Mouse (Mus musculus): ENCODE measurements around the gene Cyb5rl. TPM values are rescaled to one million over a fixed set of nuclear protein-coding genes. Genes with fewer than 3 reads are reported as not detected.

The Cyb5rl gene
- total RNA-seq (2023; ENCODE audit: inconsistent age) = 9.5 to 14.0 TPM (median 10.8 TPM) in 4 replicates

GRCm38 (mm10) chr4:107066252-107067124 lies at the start of gene Cyb5rl, which contains the start of gene Mrpl37:
TSS of gene Cyb5rl (plus strand) at chr4:107066988.
TSS of gene Mrpl37 (minus strand) at chr4:107066868.

DNA sequence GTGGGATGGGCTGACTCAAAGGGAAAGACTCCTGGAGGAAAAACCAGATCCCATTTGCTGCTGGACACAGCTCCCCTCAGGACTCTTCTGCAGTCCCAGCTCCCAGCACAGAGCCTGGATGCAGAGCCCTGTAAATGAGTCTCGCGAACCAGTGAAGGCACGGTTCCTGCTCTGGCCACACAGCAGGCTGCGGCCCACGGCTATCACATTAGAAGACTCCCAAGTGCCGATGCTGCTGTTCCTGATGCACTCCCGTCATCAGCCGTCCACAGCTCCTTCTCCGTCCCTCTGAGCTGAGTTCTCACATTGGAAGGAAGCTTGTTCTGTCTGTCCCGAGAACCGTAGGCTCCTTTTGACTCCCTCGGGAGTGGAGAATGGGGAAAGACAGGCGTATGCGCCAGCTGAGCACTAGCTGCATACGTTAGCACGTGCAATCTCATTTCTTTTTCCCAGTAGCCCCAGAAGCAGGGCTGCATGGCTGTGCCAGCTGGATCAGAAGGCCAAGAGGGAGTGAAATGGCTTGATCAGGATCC lies 30.1 kb downstream of the Cyb5rl start, which contains the start of gene Cdcp2:
Cdcp2 (plus strand) TSS at position 51 of the 533 bp plus-strand sequence.

Other genes starting within 250 kb of the Cyb5rl start
- 33.4 to 38.9 TPM (median 37.1 TPM) in 4 replicates for gene Ssbp3, start 156.3 kb upstream of the Cyb5rl start, total RNA-seq (2023; ENCODE audit: inconsistent age)
- 68.1 to 71.2 TPM (median 69.9 TPM) in 4 replicates for gene Mrpl37, start 120 bp upstream of the Cyb5rl start, total RNA-seq (2023; ENCODE audit: inconsistent age)
- gene Cdcp2, start 29.9 kb downstream of the Cyb5rl start, total RNA-seq (2023; ENCODE audit: inconsistent age) = not detected in 4 replicates
- gene Tmem59, start 111.4 kb downstream of the Cyb5rl start, total RNA-seq (2023; ENCODE audit: inconsistent age) = 93.1 to 107 TPM (median 100 TPM) in 4 replicates
- gene Tceanc2, start 112.1 kb downstream of the Cyb5rl start, total RNA-seq (2023; ENCODE audit: inconsistent age) = 30.7 to 43.5 TPM (median 36.1 TPM) in 4 replicates
- gene Ldlrad1, start 142.2 kb downstream of the Cyb5rl start, total RNA-seq (2023; ENCODE audit: inconsistent age) = not detected in 4 replicates
- gene Lrrc42, start 186.5 kb downstream of the Cyb5rl start, total RNA-seq (2023; ENCODE audit: inconsistent age) = 17.3 to 31.8 TPM (median 24.8 TPM) in 4 replicates
- 11.3 to 13.8 TPM (median 12.7 TPM) in 4 replicates for gene Hspb11, start 186.6 kb downstream of the Cyb5rl start, total RNA-seq (2023; ENCODE audit: inconsistent age)
- not detected in 4 replicates for gene Dio1, start 240.2 kb downstream of the Cyb5rl start, total RNA-seq (2023; ENCODE audit: inconsistent age)
- gene Yipf1, start 247.4 kb downstream of the Cyb5rl start, total RNA-seq (2023; ENCODE audit: inconsistent age) = 42.1 to 48.6 TPM (median 47.3 TPM) in 4 replicates

Measured in B cell, adult (primary cell).